In the genomic region with DNA sequence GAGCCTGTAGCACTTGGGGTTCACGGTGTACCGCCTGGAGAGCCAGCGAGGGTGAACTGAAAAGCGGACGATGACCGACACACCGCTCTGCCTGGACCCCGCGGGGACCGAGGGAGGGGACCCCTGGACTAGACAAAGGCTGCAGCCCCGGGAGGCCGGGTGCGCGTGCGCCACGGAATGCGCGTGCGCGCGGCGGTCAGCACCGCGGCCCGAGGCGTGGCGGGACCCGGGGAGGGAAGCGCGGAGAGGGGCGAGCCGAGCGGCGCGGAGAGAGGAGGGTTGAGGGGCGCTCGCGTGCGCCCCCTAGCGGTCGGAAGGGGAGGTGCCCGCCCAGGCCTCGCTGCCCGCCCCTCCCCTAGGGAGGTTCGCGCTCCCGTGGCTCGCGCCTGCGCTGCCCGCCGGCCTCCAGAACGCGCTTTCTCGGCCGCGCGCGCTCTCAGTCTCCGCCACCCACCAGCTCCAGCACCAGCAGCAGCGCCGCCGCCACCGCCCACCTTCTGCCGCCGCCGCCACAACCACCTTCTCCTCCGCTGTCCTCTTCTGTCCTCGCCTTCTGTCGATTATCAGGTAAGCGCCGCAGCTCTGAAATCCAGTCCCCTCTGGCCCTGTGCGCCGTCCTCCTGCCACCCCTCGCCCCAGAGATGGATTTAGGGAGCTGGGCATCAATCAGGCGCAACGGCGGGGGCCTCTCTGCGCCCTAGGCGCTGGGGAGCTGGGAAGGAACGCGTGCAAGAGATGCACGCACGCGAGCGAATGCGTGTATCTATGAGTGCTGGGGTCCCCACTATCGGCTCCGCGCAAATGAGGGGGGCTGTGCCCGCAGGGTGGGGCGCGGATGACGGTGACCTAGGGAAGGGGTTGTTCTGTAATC, we compare ENCODE assay signal across 8 mouse cellular contexts. TPM values are rescaled to one million over a fixed set of nuclear protein-coding genes. Genes with fewer than 3 reads are reported as not detected.
DNase-seq lines count a peak whose midpoint lies in the region; ATAC-seq lines count a peak whose summit lies in the region.

TSS of gene Mapt (plus strand) at position 350 of the 871 bp plus-strand sequence.

- ATAC-seq in common myeloid progenitor, adult 5-6 weeks (replicated peaks; ENCODE audit: low read depth, poor library complexity, severe bottlenecking) = peak; percentile 77
- ATAC-seq in megakaryocyte, adult 5-6 weeks (ENCODE audit: poor library complexity, severe bottlenecking) = peak; percentile 88

- DNase-seq in WW6 (ENCODE audit: low read depth, low spot score) = peak; percentile 87
- peak; percentile 79 to 82 for DNase-seq in gastrocnemius, adult 8-10 months (ENCODE audit: low spot score in 2 of 2)
- peak; percentile 58 for DNase-seq in hindlimb bud, embryonic 11.5 days (ENCODE audit: extremely low spot score, low read depth, low spot score)
- DNase-seq in left cerebral cortex, adult 8-10 months (ENCODE audit: low spot score in 2 of 2) = peak; percentile 85 to 91
- DNase-seq in right cerebral cortex, postnatal 10 days (ENCODE audit: low spot score in 2 of 2) = peak; percentile 94
- peak; percentile 82 for DNase-seq in urinary bladder, postnatal 25 days (ENCODE audit: low spot score)

RNA-seq across cellular contexts. Expression of gene Mapt, which starts in this region (rescaled TPM):
- total RNA-seq in common myeloid progenitor, adult 5-6 weeks (2017) = not detected in 2 replicates
- 10 to 100 TPM; 70.3 to 90.9 (median 79.7) TPM for total RNA-seq in gastrocnemius, adult 8-10 months (2022)
- total RNA-seq in left cerebral cortex, adult 8-10 months (2022) = 100 to 1,000 TPM; 361 to 377 (median 364) TPM
- 0.09 and 0.36 TPM in 2 replicates for total RNA-seq in megakaryocyte, adult 5-6 weeks (2015)
- 0.48 and 1.5 TPM in 2 replicates for total RNA-seq in megakaryocyte, adult 5-6 weeks (2017)

Comparison
In these comparisons a context has a peak if more than half of its experiments do, and no peak if none do; other contexts are left out.
1. Peak in every context shown above with its lines: DNase-seq and ATAC-seq.
2. RNA of gene Mapt (total RNA-seq): 361 to 377 TPM in left cerebral cortex, adult 8-10 months and 70.3 to 90.9 TPM in gastrocnemius, adult 8-10 months; 0.09 to 1.5 TPM in megakaryocyte, adult 5-6 weeks and not detected in common myeloid progenitor, adult 5-6 weeks; every median in the first group is over 10 times any median in the second.
3. Peak in ATAC-seq in common myeloid progenitor, adult 5-6 weeks; RNA of the gene not detected or under 1 TPM.